ENCODE assay signal across 10 mouse cellular contexts in genomic region chr11:116145481-116146293, GRCm38 (mm10). TPM values are rescaled to one million over a fixed set of nuclear protein-coding genes. Genes with fewer than 3 reads are reported as not detected.
DNase-seq lines count a peak whose midpoint lies in the region; ATAC-seq lines count a peak whose summit lies in the region.
"Had no signal": no experiment of that assay in that cellular context is flagged by ENCODE, and none has a peak within 500 bp of the region (broad histone marks: within the 10 kb centered on the region; RNA-seq: fewer than 3 reads in every experiment).

No protein-coding gene starts in this region.

- H3K27ac ChIP-seq in forebrain, embryonic 13.5 days = peak overlapping the region; percentile 10; the same call in 1 of the 2 replicates
- H3K27ac ChIP-seq in forebrain, embryonic 14.5 days (ENCODE audit: low read depth, low read length) = no peak overlapping the region
- H3K27ac ChIP-seq in midbrain, embryonic 13.5 days = no peak overlapping the region
- H3K27ac ChIP-seq in midbrain, embryonic 11.5 days (ENCODE audit: low read depth, low read length) = no peak overlapping the region
- H3K27ac ChIP-seq in stomach, embryonic 14.5 days (ENCODE audit: low read length) = peak overlapping the region; percentile 27; the same call in 1 of the 2 replicates
- H3K27ac ChIP-seq: neural tube, embryonic 12.5 days had no signal

- 54% methylated on average over 17 of the region's 18 CpGs for WGBS in forebrain, embryonic 13.5 days
- WGBS in forebrain, embryonic 14.5 days = 59% methylated on average over 17 of the region's 18 CpGs
- 58% methylated on average over 18 of the region's 18 CpGs for WGBS in midbrain, embryonic 13.5 days
- WGBS in midbrain, embryonic 11.5 days = 49% methylated on average over 18 of the region's 18 CpGs
- WGBS in stomach, embryonic 14.5 days = 71% methylated on average over 18 of the region's 18 CpGs

- H3K9me3 ChIP-seq in forebrain, embryonic 13.5 days (replicated peaks) = no peaks in the 10 kb centered on the region
- H3K9me3 ChIP-seq in forebrain, embryonic 14.5 days (replicated peaks; ENCODE audit: control insufficient read depth, low read length) = no peaks in the 10 kb centered on the region
- no peaks in the 10 kb centered on the region for H3K9me3 ChIP-seq in midbrain, embryonic 13.5 days
- H3K9me3 ChIP-seq in midbrain, embryonic 11.5 days (ENCODE audit: control insufficient read depth, low read length) = no peaks in the 10 kb centered on the region
- no peaks in the 10 kb centered on the region for H3K9me3 ChIP-seq in stomach, embryonic 14.5 days (ENCODE audit: control insufficient read depth, low read depth, low read length)
- H3K9me3 ChIP-seq: neural tube, embryonic 12.5 days had no signal

- H3K36me3 ChIP-seq in forebrain, embryonic 13.5 days (ENCODE audit: poor library complexity, severe bottlenecking) = peaks cover 93% of the 10 kb centered on the region
- H3K36me3 ChIP-seq in forebrain, embryonic 14.5 days (ENCODE audit: control insufficient read depth, insufficient read depth, low read length) = peaks cover 95% of the 10 kb centered on the region
- H3K36me3 ChIP-seq in midbrain, embryonic 13.5 days = peaks cover 90% of the 10 kb centered on the region
- peaks cover 25% of the 10 kb centered on the region for H3K36me3 ChIP-seq in midbrain, embryonic 11.5 days (ENCODE audit: control insufficient read depth, insufficient read depth, low read length)
- peaks cover 62% of the 10 kb centered on the region for H3K36me3 ChIP-seq in stomach, embryonic 14.5 days (ENCODE audit: control insufficient read depth, insufficient read depth, low read length)

- no peak overlapping the region for H3K4me2 ChIP-seq in forebrain, embryonic 13.5 days
- H3K4me2 ChIP-seq in forebrain, embryonic 14.5 days (ENCODE audit: low read length) = no peak overlapping the region
- no peak overlapping the region for H3K4me2 ChIP-seq in midbrain, embryonic 13.5 days (replicated peaks)
- no peak overlapping the region for H3K4me2 ChIP-seq in midbrain, embryonic 11.5 days
- H3K4me2 ChIP-seq in stomach, embryonic 14.5 days (replicated peaks; ENCODE audit: low read depth, low read length) = no peak overlapping the region
- H3K4me2 ChIP-seq: neural tube, embryonic 12.5 days had no signal

- no peak overlapping the region for H3K4me3 ChIP-seq in forebrain, embryonic 13.5 days
- no peak overlapping the region for H3K4me3 ChIP-seq in forebrain, embryonic 14.5 days (ENCODE audit: low read depth, low read length)
- H3K4me3 ChIP-seq in midbrain, embryonic 13.5 days (replicated peaks) = no peak overlapping the region
- no peak overlapping the region for H3K4me3 ChIP-seq in midbrain, embryonic 11.5 days (ENCODE audit: low read depth, low read length)
- no peak overlapping the region for H3K4me3 ChIP-seq in stomach, embryonic 14.5 days (ENCODE audit: low read depth, low read length)
- H3K4me3 ChIP-seq: neural tube, embryonic 12.5 days had no signal

- H3K4me1 ChIP-seq in forebrain, embryonic 13.5 days = no peaks in the 10 kb centered on the region
- no peaks in the 10 kb centered on the region for H3K4me1 ChIP-seq in forebrain, embryonic 14.5 days (ENCODE audit: control insufficient read depth, insufficient read depth, low read length)
- no peaks in the 10 kb centered on the region for H3K4me1 ChIP-seq in midbrain, embryonic 13.5 days (replicated peaks)
- no peaks in the 10 kb centered on the region for H3K4me1 ChIP-seq in midbrain, embryonic 11.5 days (ENCODE audit: control insufficient read depth, insufficient read depth, low read length)
- no peaks in the 10 kb centered on the region for H3K4me1 ChIP-seq in stomach, embryonic 14.5 days (ENCODE audit: control insufficient read depth, insufficient read depth, low read length)
- H3K4me1 ChIP-seq: neural tube, embryonic 12.5 days had no signal

- H3K27me3 ChIP-seq in forebrain, embryonic 13.5 days = no peaks in the 10 kb centered on the region
- H3K27me3 ChIP-seq in forebrain, embryonic 14.5 days (replicated peaks; ENCODE audit: control insufficient read depth, insufficient read depth, low read length) = no peaks in the 10 kb centered on the region
- H3K27me3 ChIP-seq in midbrain, embryonic 13.5 days = no peaks in the 10 kb centered on the region
- no peaks in the 10 kb centered on the region for H3K27me3 ChIP-seq in midbrain, embryonic 11.5 days (ENCODE audit: control insufficient read depth, insufficient read depth, low read length)
- no peaks in the 10 kb centered on the region for H3K27me3 ChIP-seq in stomach, embryonic 14.5 days (ENCODE audit: control insufficient read depth, insufficient read depth, low read length)
- H3K27me3 ChIP-seq: neural tube, embryonic 12.5 days had no signal

- no peak for ATAC-seq in forebrain, embryonic 13.5 days
- ATAC-seq in forebrain, embryonic 14.5 days = no peak
- ATAC-seq in midbrain, embryonic 13.5 days = no peak
- ATAC-seq in midbrain, embryonic 11.5 days (ENCODE audit: low FRiP score) = no peak
- ATAC-seq in stomach, embryonic 14.5 days (ENCODE audit: insufficient number of reproducible peaks, insufficient read depth, low FRiP score, low read depth) = no peak

- no peak overlapping the region for H3K9ac ChIP-seq in forebrain, embryonic 13.5 days
- no peak overlapping the region for H3K9ac ChIP-seq in forebrain, embryonic 14.5 days (ENCODE audit: low read length)
- H3K9ac ChIP-seq in midbrain, embryonic 13.5 days (replicated peaks) = 0 out of 2 replicates have a peak overlapping the region, but pooled peaks have one; percentile 12
- no peak overlapping the region for H3K9ac ChIP-seq in midbrain, embryonic 11.5 days (ENCODE audit: low read length)
- no peak overlapping the region for H3K9ac ChIP-seq in stomach, embryonic 14.5 days (replicated peaks; ENCODE audit: low read depth, low read length)
- H3K9ac ChIP-seq: neural tube, embryonic 12.5 days had no signal

- DNase-seq in forebrain, embryonic 14.5 days (ENCODE audit: low spot score) = no peak
- DNase-seq in midbrain, embryonic 11.5 days (ENCODE audit: low spot score, missing footprints) = no peak
- peak; percentile 36 for DNase-seq in kidney, postnatal 10 days
- no peak for DNase-seq in thymus, postnatal 14 days
- DNase-seq in adrenal gland, adult 8-10 months = no peak
- DNase-seq: spleen, adult 18-20 months had no signal

RNA-seq across cellular contexts. Expression of gene Mrpl38, which starts 7.0 kb away (rescaled TPM):
- polyA plus RNA-seq in forebrain, embryonic 13.5 days (2015; fragmentation: Nextera tagmentation; extraction: Ambion mirVana) = 79.8 and 86.1 TPM in 2 replicates
- 79.6 and 83.4 TPM in 2 replicates for polyA plus RNA-seq in forebrain, embryonic 14.5 days (2014; fragmentation: Nextera tagmentation; extraction: Ambion mirVana)
- 76.2 and 78.3 TPM in 2 replicates for polyA plus RNA-seq in midbrain, embryonic 13.5 days (2015; fragmentation: Nextera tagmentation; extraction: Ambion mirVana)
- polyA plus RNA-seq in midbrain, embryonic 11.5 days (2014; fragmentation: Nextera tagmentation; extraction: Ambion mirVana) = 96.3 and 97.0 TPM in 2 replicates
- polyA plus RNA-seq in stomach, embryonic 14.5 days (2014; fragmentation: Nextera tagmentation; extraction: Ambion mirVana) = 93.9 and 94.2 TPM in 2 replicates
- total RNA-seq in adrenal gland, adult 8-10 months (2022) = 100 to 1,000 TPM in 3 of 4 experiments, 10 to 100 TPM in 1; 97.5 to 112 (median 107) TPM

RNA-seq across cellular contexts. Expression of gene Trim65, which starts 14.8 kb away (rescaled TPM):
- polyA plus RNA-seq in forebrain, embryonic 13.5 days (2015; fragmentation: Nextera tagmentation; extraction: Ambion mirVana) = 1.2 and 1.6 TPM in 2 replicates
- 0.97 and 1.1 TPM in 2 replicates for polyA plus RNA-seq in forebrain, embryonic 14.5 days (2014; fragmentation: Nextera tagmentation; extraction: Ambion mirVana)
- polyA plus RNA-seq in midbrain, embryonic 13.5 days (2015; fragmentation: Nextera tagmentation; extraction: Ambion mirVana) = 1.3 and 1.8 TPM in 2 replicates
- polyA plus RNA-seq in midbrain, embryonic 11.5 days (2014; fragmentation: Nextera tagmentation; extraction: Ambion mirVana) = 1.3 TPM in 2 replicates
- 5.0 and 6.4 TPM in 2 replicates for polyA plus RNA-seq in stomach, embryonic 14.5 days (2014; fragmentation: Nextera tagmentation; extraction: Ambion mirVana)
- total RNA-seq in adrenal gland, adult 8-10 months (2022) = 10 to 100 TPM in 3 of 4 experiments, 1 to 10 TPM in 1; 9.6 to 13.7 (median 13.1) TPM

RNA-seq across cellular contexts. Expression of gene Trim47, which starts 18.7 kb away (rescaled TPM):
- 2.7 and 2.8 TPM in 2 replicates for polyA plus RNA-seq in forebrain, embryonic 13.5 days (2015; fragmentation: Nextera tagmentation; extraction: Ambion mirVana)
- polyA plus RNA-seq in forebrain, embryonic 14.5 days (2014; fragmentation: Nextera tagmentation; extraction: Ambion mirVana) = 4.0 and 6.0 TPM in 2 replicates
- 2.0 and 3.4 TPM in 2 replicates for polyA plus RNA-seq in midbrain, embryonic 13.5 days (2015; fragmentation: Nextera tagmentation; extraction: Ambion mirVana)
- 2.7 TPM in 2 replicates for polyA plus RNA-seq in midbrain, embryonic 11.5 days (2014; fragmentation: Nextera tagmentation; extraction: Ambion mirVana)
- 12.2 and 17.3 TPM in 2 replicates for polyA plus RNA-seq in stomach, embryonic 14.5 days (2014; fragmentation: Nextera tagmentation; extraction: Ambion mirVana)
- 10 to 100 TPM; 11.1 to 20.4 (median 16.4) TPM for total RNA-seq in adrenal gland, adult 8-10 months (2022)

RNA-seq across cellular contexts. Expression of gene Fbf1, which starts 22.3 kb away (rescaled TPM):
- 58.5 and 71.5 TPM in 2 replicates for polyA plus RNA-seq in forebrain, embryonic 13.5 days (2015; fragmentation: Nextera tagmentation; extraction: Ambion mirVana)
- polyA plus RNA-seq in forebrain, embryonic 14.5 days (2014; fragmentation: Nextera tagmentation; extraction: Ambion mirVana) = 25.9 and 44.4 TPM in 2 replicates
- 69.1 and 76.5 TPM in 2 replicates for polyA plus RNA-seq in midbrain, embryonic 13.5 days (2015; fragmentation: Nextera tagmentation; extraction: Ambion mirVana)
- 28.7 and 30.1 TPM in 2 replicates for polyA plus RNA-seq in midbrain, embryonic 11.5 days (2014; fragmentation: Nextera tagmentation; extraction: Ambion mirVana)
- 29.3 and 30.2 TPM in 2 replicates for polyA plus RNA-seq in stomach, embryonic 14.5 days (2014; fragmentation: Nextera tagmentation; extraction: Ambion mirVana)
- 10 to 100 TPM; 47.7 to 69.4 (median 52.4) TPM for total RNA-seq in adrenal gland, adult 8-10 months (2022)

RNA-seq across cellular contexts. Expression of gene Ten1, which starts 53.0 kb away (rescaled TPM):
- polyA plus RNA-seq in forebrain, embryonic 13.5 days (2015; fragmentation: Nextera tagmentation; extraction: Ambion mirVana) = 75.3 and 81.6 TPM in 2 replicates
- 81.8 and 83.2 TPM in 2 replicates for polyA plus RNA-seq in forebrain, embryonic 14.5 days (2014; fragmentation: Nextera tagmentation; extraction: Ambion mirVana)
- polyA plus RNA-seq in midbrain, embryonic 13.5 days (2015; fragmentation: Nextera tagmentation; extraction: Ambion mirVana) = 78.4 and 88.2 TPM in 2 replicates
- polyA plus RNA-seq in midbrain, embryonic 11.5 days (2014; fragmentation: Nextera tagmentation; extraction: Ambion mirVana) = 48.6 and 55.6 TPM in 2 replicates
- polyA plus RNA-seq in stomach, embryonic 14.5 days (2014; fragmentation: Nextera tagmentation; extraction: Ambion mirVana) = 80.9 and 81.3 TPM in 2 replicates
- total RNA-seq in adrenal gland, adult 8-10 months (2022) = 10 to 100 TPM; 20.4 to 26.3 (median 23.6) TPM

Comparison
In these comparisons a context has a peak if more than half of its experiments do, and no peak if none do; other contexts are left out.
1. H3K27ac ChIP-seq: peak in forebrain, embryonic 13.5 days (single experiment) and stomach, embryonic 14.5 days (single experiment); none in forebrain, embryonic 14.5 days (single experiment), midbrain, embryonic 13.5 days (single experiment) and midbrain, embryonic 11.5 days (single experiment).